Mouse (Mus musculus) left cerebral cortex, postnatal 4 days (tissue): ENCODE data around the gene Poc1b. TPM values are rescaled to one million over a fixed set of nuclear protein-coding genes. Genes with fewer than 3 reads are reported as not detected.

ENCODE experiments used
- DNase-seq: peaks from one replicate; pipeline ENCODE4 v3.0.0-alpha.2; 2022
- intact Hi-C: fragments of 180-260 bp; cut with DNase I; formaldehyde crosslinking; loops from one replicate; pipeline ENCODE4 v1.15.1; 2025
- total RNA-seq, 2 experiments: library from RNA; stranded (reverse); gene quantifications; 2 replicates each; pipeline ENCODE4 v1.2.3; 2021

The Poc1b gene
- total RNA-seq, 2 experiments from 2014 or later: 13.3 to 14.8 TPM

DNA sequence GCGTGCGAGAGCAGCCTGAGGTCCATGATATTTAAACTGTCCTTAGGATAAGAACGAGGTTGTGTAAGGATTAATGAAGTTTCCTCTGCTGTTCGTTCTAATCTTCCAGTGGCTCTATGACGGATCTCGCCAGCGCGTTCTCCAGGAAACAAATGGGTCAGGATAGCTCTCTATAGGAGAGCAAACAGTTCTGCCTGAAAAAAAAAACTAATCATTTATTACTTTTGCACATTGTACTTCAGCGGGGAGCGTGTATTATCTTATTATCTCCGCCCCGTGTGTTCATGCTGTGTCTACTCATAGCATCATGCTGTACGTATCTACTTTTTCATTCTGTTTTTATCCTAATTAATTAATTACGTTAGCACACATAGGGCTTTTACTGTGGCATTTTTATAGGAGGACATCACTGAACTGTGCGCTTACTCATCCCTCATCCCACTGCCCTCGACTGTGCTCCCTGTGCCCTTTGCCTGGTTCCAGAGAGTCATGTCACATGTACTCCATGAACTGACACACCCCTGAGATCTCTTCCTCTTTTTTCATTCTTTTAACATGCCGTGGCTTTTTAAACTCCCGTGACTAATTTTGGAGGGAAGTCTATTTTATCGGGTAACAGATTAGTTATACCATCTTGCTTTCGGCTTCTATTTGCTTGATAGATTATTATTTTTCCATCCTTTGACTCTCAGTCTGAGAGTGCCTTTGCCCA, 140.1 kb downstream of the Poc1b start:
- intact Hi-C loops: no loop called here
- DNase-seq: no peak

Other genes with a start within 250 kb of the Poc1b start
- gene Atp2b1, start 192.6 kb upstream of the Poc1b start, total RNA-seq: 100 to 1,000 TPM; 448 to 466 TPM
- gene Galnt4, start 1.1 kb downstream of the Poc1b start, total RNA-seq: 1 to 10 TPM; 4.0 to 4.1 TPM
- gene Phxr2, start 19.3 kb downstream of the Poc1b start, total RNA-seq: not detected
- 10 to 100 TPM; 52.6 to 53.1 TPM for gene Dusp6, start 156.2 kb downstream of the Poc1b start, total RNA-seq